ENCODE assay signal across 17 mouse cellular contexts in the genomic region with DNA sequence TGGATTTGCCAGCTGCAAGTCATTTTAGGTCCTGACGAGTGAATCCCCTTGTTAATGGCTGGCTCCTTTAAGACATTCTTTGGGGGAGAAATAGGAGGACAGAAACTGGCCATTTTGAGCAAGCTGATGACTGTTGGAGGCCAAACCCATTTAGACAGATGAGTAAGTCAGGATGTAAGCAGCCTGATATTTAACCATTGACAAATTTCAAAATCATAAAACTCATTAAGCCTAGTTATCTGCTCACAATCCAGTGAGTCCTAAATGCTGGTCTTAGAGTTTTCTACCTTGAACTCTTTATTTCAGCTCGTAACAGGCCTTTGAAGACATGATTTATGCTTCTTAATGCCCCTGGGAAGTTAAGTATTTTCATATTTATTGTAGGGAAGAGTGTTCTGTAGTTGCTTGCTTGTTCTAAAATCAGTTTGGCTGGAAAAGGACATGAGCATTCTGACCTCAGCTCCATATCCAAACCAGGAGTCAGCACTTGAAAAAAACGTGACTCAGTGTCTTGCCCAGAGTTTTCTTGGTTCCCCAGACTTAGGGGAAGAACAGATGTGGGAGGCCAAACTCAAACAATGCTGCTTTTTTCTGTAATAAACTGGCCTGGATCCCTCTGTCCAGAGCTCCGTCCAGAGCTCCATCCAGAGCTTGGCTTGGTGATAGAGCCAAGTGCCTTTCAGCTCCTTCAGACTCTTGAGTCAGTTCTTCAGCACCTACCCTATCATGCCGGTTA.
DNase-seq lines count a peak whose midpoint lies in the region; ATAC-seq and TF ChIP-seq lines count a peak whose summit lies in the region.
"Had no signal": no experiment of that assay in that cellular context is flagged by ENCODE, and none has a peak within 500 bp of the region (broad histone marks: within the 10 kb centered on the region; RNA-seq: fewer than 3 reads in every experiment).

No protein-coding gene starts in this region.

- ATAC-seq in kidney, embryonic 15.5 days (replicated peaks; ENCODE audit: low FRiP score): no peak
- ATAC-seq: hindbrain, postnatal 0 days; midbrain, embryonic 15.5 days had no signal

- 57% methylated on average over 5 of the region's 5 CpGs for WGBS in kidney, embryonic 15.5 days
- WGBS in kidney, adult 2 months: 80% methylated on average over 5 of the region's 5 CpGs
- 95% methylated on average over 5 of the region's 5 CpGs for WGBS in thymus, adult 2 months

- intact Hi-C loops in heart, postnatal 10 days (cut with DNase I): no loop called here

- no peak for TF ChIP-seq POLR2A in kidney, adult 2 months (IDR thresholded peaks at IDR 0.05; ENCODE audit: low read depth, low read length)
- no peak for TF ChIP-seq POLR2A in thymus, adult 2 months (IDR thresholded peaks at IDR 0.05; ENCODE audit: control insufficient read depth, extremely low read depth, insufficient read depth, low read length, poor library complexity)

- no peaks in the 10 kb centered on the region for H3K9me3 ChIP-seq in kidney, embryonic 15.5 days (replicated peaks)
- H3K9me3 ChIP-seq: embryonic facial prominence, embryonic 12.5 days; forebrain, embryonic 10.5 days; midbrain, embryonic 15.5 days had no signal

- no peak for TF ChIP-seq CTCF in kidney, adult 2 months (conservative IDR thresholded peaks at IDR 0.05; ENCODE audit: insufficient read depth, insufficient read length, low read depth, low read length)
- no peak for TF ChIP-seq CTCF in thymus, adult 2 months (IDR thresholded peaks at IDR 0.05; ENCODE audit: borderline replicate concordance, control insufficient read depth, extremely low read depth, insufficient read depth, low read length, poor library complexity)

- no peak overlapping the region for H3K4me2 ChIP-seq in kidney, embryonic 15.5 days
- H3K4me2 ChIP-seq: embryonic facial prominence, embryonic 12.5 days; midbrain, embryonic 15.5 days had no signal

- H3K36me3 ChIP-seq in kidney, embryonic 15.5 days: no peaks in the 10 kb centered on the region
- H3K36me3 ChIP-seq in kidney, adult 2 months (ENCODE audit: control insufficient read depth, insufficient read depth, low read length): no peaks in the 10 kb centered on the region
- H3K36me3 ChIP-seq in thymus, adult 2 months (ENCODE audit: control insufficient read depth, insufficient read depth, low read length): no peaks in the 10 kb centered on the region
- H3K36me3 ChIP-seq: embryonic facial prominence, embryonic 12.5 days; forebrain, embryonic 10.5 days; midbrain, embryonic 15.5 days had no signal

- H3K4me3 ChIP-seq in kidney, embryonic 15.5 days (replicated peaks): no peak overlapping the region
- H3K4me3 ChIP-seq in kidney, adult 2 months (ENCODE audit: insufficient read depth, low read depth, low read length): no peak overlapping the region
- no peak overlapping the region for H3K4me3 ChIP-seq in thymus, adult 2 months (ENCODE audit: control insufficient read depth, insufficient read depth, low read length)
- H3K4me3 ChIP-seq: embryonic facial prominence, embryonic 12.5 days; forebrain, embryonic 10.5 days; midbrain, embryonic 15.5 days had no signal

- H3K27ac ChIP-seq in kidney, embryonic 15.5 days: peak overlapping the region; percentile 16
- H3K27ac ChIP-seq in kidney, adult 2 months (ENCODE audit: insufficient read depth, low read depth, low read length): no peak overlapping the region
- H3K27ac ChIP-seq in thymus, adult 2 months (ENCODE audit: control insufficient read depth, insufficient read depth, low read length): no peak overlapping the region; the same call in 1 of the 2 replicates
- H3K27ac ChIP-seq: embryonic facial prominence, embryonic 12.5 days; forebrain, embryonic 10.5 days; hindbrain, postnatal 0 days; macrophage; midbrain, embryonic 15.5 days had no signal

- no peak overlapping the region for H3K9ac ChIP-seq in kidney, embryonic 15.5 days
- H3K9ac ChIP-seq: embryonic facial prominence, embryonic 12.5 days; midbrain, embryonic 15.5 days had no signal

- H3K27me3 ChIP-seq in kidney, embryonic 15.5 days: no peaks in the 10 kb centered on the region
- no peaks in the 10 kb centered on the region for H3K27me3 ChIP-seq in kidney, adult 2 months (replicated peaks; ENCODE audit: control insufficient read depth, insufficient read depth, low read length)
- no peaks in the 10 kb centered on the region for H3K27me3 ChIP-seq in thymus, adult 2 months (ENCODE audit: control insufficient read depth, insufficient read depth, low read length)
- H3K27me3 ChIP-seq: embryonic facial prominence, embryonic 12.5 days; midbrain, embryonic 15.5 days had no signal

- peaks cover 15% of the 10 kb centered on the region; the same call in 1 of the 2 replicates for H3K4me1 ChIP-seq in kidney, embryonic 15.5 days
- peaks cover under 1% of the 10 kb centered on the region; the same call in 1 of the 2 replicates for H3K4me1 ChIP-seq in kidney, adult 2 months (ENCODE audit: control insufficient read depth, insufficient read depth, low read length)
- H3K4me1 ChIP-seq in thymus, adult 2 months (replicated peaks; ENCODE audit: control insufficient read depth, insufficient read depth, low read length): no peaks in the 10 kb centered on the region; the same call in 1 of the 2 replicates
- H3K4me1 ChIP-seq: midbrain, embryonic 15.5 days had no signal

- DNase-seq in adrenal gland, adult 2 months: peak; percentile 30
- DNase-seq in adrenal gland, postnatal 25 days: no peak
- DNase-seq in kidney, adult 2 months: no peak
- DNase-seq in 3T3-L1 (ENCODE audit: low read depth, low spot score): peak; percentile 63
- DNase-seq in heart, postnatal 10 days: peak; percentile 44 to 46
- no peak for DNase-seq in ovary, adult 18-20 months (ENCODE audit: low spot score)
- no peak for DNase-seq in thymus, adult 2 months
- DNase-seq: adrenal gland, adult 8-10 months; kidney, adult 11 months; lung, adult 2 months; right cerebral cortex, adult 18-20 months had no signal

Comparison
In these comparisons a context has a peak if more than half of its experiments do, and no peak if none do; other contexts are left out.
1. DNase-seq: peak in adrenal gland, adult 2 months (single experiment), 3T3-L1 (single experiment) and heart, postnatal 10 days (2 of 2); none in adrenal gland, postnatal 25 days (single experiment), kidney, adult 2 months (single experiment), ovary, adult 18-20 months (single experiment) and thymus, adult 2 months (single experiment).